In genomic region chr2:163300069-163301060, GRCm38 (mm10) we compare ENCODE assay signal across 8 mouse cellular contexts.
A peak's percentile ranks its signal among the peaks of the same experiment; 100 is the strongest.
DNase-seq lines count a peak whose midpoint lies in the region.

No protein-coding gene starts in this region.

- peaks cover 38% of the 10 kb centered on the region for H3K27me3 ChIP-seq in heart, embryonic 10.5 days (ENCODE audit: insufficient read depth, poor library complexity, severe bottlenecking)

- 52% methylated on average over 14 of the region's 14 CpGs for WGBS in heart, embryonic 10.5 days

- no peak overlapping the region for H3K27ac ChIP-seq in heart, embryonic 10.5 days

- peak; percentile 20 for DNase-seq in heart, postnatal 4 days
- no peak for DNase-seq in heart, embryonic 10.5 days (ENCODE audit: low spot score)
- peak; percentile 29 for DNase-seq in urinary bladder, postnatal 14 days (ENCODE audit: low spot score)
- no peak for DNase-seq in urinary bladder, postnatal 25 days (ENCODE audit: low spot score)
- DNase-seq in lung, postnatal 10 days = peak; percentile 61
- DNase-seq in frontal cortex, postnatal 10 days (ENCODE audit: low spot score in 2 of 2) = no peak
- DNase-seq in thymus, postnatal 4 days = no peak
- no peak for DNase-seq in thymus, postnatal 25 days

- no peak overlapping the region for H3K4me3 ChIP-seq in heart, embryonic 10.5 days

- H3K36me3 ChIP-seq in heart, embryonic 10.5 days = no peaks in the 10 kb centered on the region

- no peaks in the 10 kb centered on the region for H3K9me3 ChIP-seq in heart, embryonic 10.5 days

- peaks cover 19% of the 10 kb centered on the region; the same call in 1 of the 2 replicates for H3K4me1 ChIP-seq in heart, embryonic 10.5 days

Comparison
In these comparisons a context has a peak if more than half of its experiments do, and no peak if none do; other contexts are left out.
1. DNase-seq: peak in heart, postnatal 4 days (single experiment), urinary bladder, postnatal 14 days (single experiment) and lung, postnatal 10 days (single experiment); none in heart, embryonic 10.5 days (single experiment), urinary bladder, postnatal 25 days (single experiment), frontal cortex, postnatal 10 days (0 of 2), thymus, postnatal 4 days (single experiment) and thymus, postnatal 25 days (single experiment).